Mouse (Mus musculus) intestine, embryonic 15.5 days (tissue): Measurements from ENCODE around the gene Tbk1. TPM values are rescaled to one million over a fixed set of nuclear protein-coding genes. Genes with fewer than 3 reads are reported as not detected.

Source experiments
- ATAC-seq: fragments of 200-750 bp; cut with Nextera tagmentation; 2 replicates; pipeline ENCODE4 v1.8.0; 2017; ENCODE audit warnings: moderate TSS enrichment, moderate library complexity
- H3K27ac ChIP-seq: fragments of 300-500 bp; sonication (generic); 2 replicates; pipeline ENCODE4 v1.5.1; 2015; ENCODE audit warnings: mild to moderate bottlenecking, inconsistent platforms
- H3K27me3 ChIP-seq: fragments of 300-500 bp; sonication (generic); replicated peaks from 2 replicates; pipeline ENCODE4 v1.6.1; 2015; ENCODE audit warnings: inconsistent platforms
- H3K36me3 ChIP-seq: fragments of 300-500 bp; sonication (generic); 2 replicates; pipeline ENCODE4 v1.6.1; 2015; ENCODE audit warnings: inconsistent platforms
- H3K4me1 ChIP-seq: fragments of 300-500 bp; sonication (generic); replicated peaks from 2 replicates; pipeline ENCODE4 v1.6.1; 2015; ENCODE audit warnings: inconsistent platforms
- H3K4me2 ChIP-seq: fragments of 300-500 bp; sonication (generic); replicated peaks from 2 replicates; pipeline ENCODE4 v1.6.1; 2015; ENCODE audit warnings: mild to moderate bottlenecking, inconsistent platforms
- H3K4me3 ChIP-seq: fragments of 300-500 bp; sonication (generic); replicated peaks from 2 replicates; pipeline ENCODE4 v1.5.1; 2015; ENCODE audit warnings: inconsistent platforms
- H3K9ac ChIP-seq: fragments of 300-500 bp; sonication (generic); 2 replicates; pipeline ENCODE4 v1.6.1; 2015; ENCODE audit warnings: inconsistent platforms
- H3K9me3 ChIP-seq: fragments of 300-500 bp; sonication (generic); 2 replicates; pipeline ENCODE4 v1.6.1; 2016; ENCODE audit warnings: inconsistent platforms
- WGBS: fragments of 180-500 bp; shearing (Covaris S2); methylation state at CpG from one replicate; pipeline ENCODE4 v1.1.7; 2015; 5-methylcytosine and 5-hydroxymethylcytosine counted together
- polyA plus RNA-seq: library from polyadenylated mRNA; unstranded; fragments of >200 nt; fragmentation: Nextera tagmentation; extraction: Ambion mirVana; gene quantifications from 2 replicates; pipeline ENCODE4 v1.2.1, GENCODE M21; 2015

Gene Tbk1
- polyA plus RNA-seq, 1 experiment from 2014 or later = 35.1 TPM

DNA sequence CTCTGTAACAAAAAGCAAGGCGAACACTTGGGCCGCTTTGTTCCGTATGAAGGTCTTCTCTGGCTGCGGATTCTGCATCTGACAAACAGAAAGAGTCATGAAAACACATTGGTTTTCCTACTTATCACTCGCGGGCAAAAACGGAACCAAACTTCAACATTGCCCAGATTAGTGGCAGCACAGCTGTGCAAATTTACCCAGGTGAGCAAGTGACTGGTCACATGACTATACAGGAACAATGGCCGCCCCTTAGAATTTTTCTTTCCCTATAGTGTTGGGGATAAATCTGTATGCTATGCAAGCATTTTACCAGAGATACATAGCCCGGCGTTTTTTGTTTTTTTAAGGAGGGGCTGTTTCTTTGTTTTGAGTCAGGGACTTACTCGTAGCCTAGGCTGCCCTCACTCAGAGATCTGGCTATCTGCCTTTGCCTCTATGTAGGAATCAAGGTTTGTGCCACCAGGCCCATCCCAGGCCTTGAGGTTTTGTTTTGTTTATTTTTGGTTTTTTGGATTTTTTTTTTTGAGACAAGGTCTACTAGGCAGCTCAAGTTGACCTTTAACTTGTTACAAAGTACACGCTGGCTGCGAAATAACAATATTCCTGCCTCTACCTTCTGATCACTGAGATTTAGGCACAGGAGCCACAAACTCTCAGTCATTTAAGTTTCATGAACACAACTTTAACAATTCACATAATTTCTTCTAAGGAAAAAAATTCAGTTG is 28.7 kb upstream of the Tbk1 start:
- H3K9me3 ChIP-seq = no peaks in the 10 kb centered on the region
- no peak overlapping the region for H3K27ac ChIP-seq
- ATAC-seq = no peak
- no peak overlapping the region for H3K4me2 ChIP-seq
- no peak overlapping the region for H3K9ac ChIP-seq
- H3K27me3 ChIP-seq = no peaks in the 10 kb centered on the region
- H3K4me3 ChIP-seq = no peak overlapping the region
- H3K4me1 ChIP-seq = no peaks in the 10 kb centered on the region
- peaks cover 54% of the 10 kb centered on the region for H3K36me3 ChIP-seq
- whole genome bisulfite sequencing = 84% methylated on average over 13 of the region's 13 CpGs

DNA sequence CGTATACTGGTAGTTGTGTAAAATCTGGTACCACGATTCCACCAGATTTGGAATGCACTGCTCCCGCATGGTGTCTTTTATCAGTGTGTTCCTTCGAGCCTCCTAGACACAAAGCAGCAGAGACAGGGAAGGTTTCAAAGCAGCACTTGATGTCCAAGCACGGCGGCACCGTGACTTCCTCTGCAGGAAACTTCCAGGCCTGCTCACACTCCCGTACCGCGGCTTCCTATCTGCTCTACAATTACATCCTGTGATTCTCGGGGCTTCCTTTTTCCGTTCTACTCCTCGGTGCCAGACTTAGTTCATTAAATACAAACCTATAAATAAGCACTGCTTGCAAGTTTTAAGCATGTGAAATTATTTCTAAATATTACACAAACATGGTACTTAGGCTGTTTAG is 27.0 kb upstream of the Tbk1 start:
- Histone ChIP-seq H3K36me3 (peaks cover 59% of the 10 kb centered on the region), H3K27me3 (no peaks in the 10 kb centered on the region), H3K9ac (no peak overlapping the region), H3K4me1 (no peaks in the 10 kb centered on the region), H3K9me3 (no peaks in the 10 kb centered on the region), H3K4me3 (no peak overlapping the region), H3K27ac (no peak overlapping the region), H3K4me2 (no peak overlapping the region)
- 76% methylated on average over 13 of the region's 13 CpGs for WGBS
- no peak for ATAC-seq

DNA sequence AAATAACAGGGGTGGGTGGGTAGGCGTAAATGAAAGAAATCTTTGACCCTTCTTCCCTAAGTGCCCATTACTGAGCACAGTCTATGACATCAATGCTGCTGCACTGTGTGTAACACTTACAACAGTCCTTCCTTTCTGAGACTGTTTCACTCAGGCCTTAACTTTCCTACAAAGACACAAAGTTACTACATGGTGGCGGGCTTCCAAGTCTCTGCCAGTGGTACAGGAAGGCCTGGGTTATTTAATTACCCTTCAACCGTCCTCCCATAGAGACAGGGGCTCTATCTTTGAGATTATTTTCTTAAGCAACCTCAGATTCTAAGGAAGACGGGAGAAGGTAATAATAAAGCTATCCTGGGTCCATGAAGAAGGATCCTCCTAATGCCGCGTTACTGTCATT is 25.9 kb upstream of the Tbk1 start:
- Histone ChIP-seq H3K9me3 (no peaks in the 10 kb centered on the region), H3K27ac (no peak overlapping the region), H3K9ac (no peak overlapping the region), H3K4me2 (no peak overlapping the region), H3K4me1 (no peaks in the 10 kb centered on the region), H3K4me3 (no peak overlapping the region), H3K36me3 (peaks cover 60% of the 10 kb centered on the region), H3K27me3 (no peaks in the 10 kb centered on the region)
- 86% methylated on average over 6 of the region's 6 CpGs for WGBS
- ATAC-seq = no peak

DNA sequence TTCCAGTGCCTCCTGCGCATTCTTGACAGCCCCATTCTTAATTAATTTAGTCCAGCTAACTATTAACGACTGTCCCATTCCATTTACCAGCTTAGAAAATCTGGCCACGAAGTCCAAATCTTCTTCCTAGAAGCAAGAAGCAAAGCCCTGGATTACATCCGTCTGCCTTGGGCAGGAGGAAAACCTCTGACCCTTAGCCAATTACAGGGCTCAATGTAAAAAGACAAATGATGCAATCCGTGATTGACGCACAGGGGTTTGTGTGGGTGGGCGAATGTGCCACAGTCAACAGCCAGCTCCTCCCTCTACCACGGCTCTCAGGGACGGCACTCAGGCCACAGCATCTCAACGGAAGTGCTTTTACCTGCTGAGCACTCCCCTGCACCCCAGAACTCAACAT is 25.0 kb upstream of the Tbk1 start:
- WGBS = 84% methylated on average over 10 of the region's 10 CpGs
- H3K36me3 ChIP-seq = peaks cover 60% of the 10 kb centered on the region
- ATAC-seq = no peak
- no peak overlapping the region for H3K27ac ChIP-seq
- no peaks in the 10 kb centered on the region for H3K4me1 ChIP-seq
- no peak overlapping the region for H3K4me2 ChIP-seq
- no peak overlapping the region for H3K4me3 ChIP-seq
- H3K9ac ChIP-seq = no peak overlapping the region
- H3K9me3 ChIP-seq = no peaks in the 10 kb centered on the region
- H3K27me3 ChIP-seq = no peaks in the 10 kb centered on the region

DNA sequence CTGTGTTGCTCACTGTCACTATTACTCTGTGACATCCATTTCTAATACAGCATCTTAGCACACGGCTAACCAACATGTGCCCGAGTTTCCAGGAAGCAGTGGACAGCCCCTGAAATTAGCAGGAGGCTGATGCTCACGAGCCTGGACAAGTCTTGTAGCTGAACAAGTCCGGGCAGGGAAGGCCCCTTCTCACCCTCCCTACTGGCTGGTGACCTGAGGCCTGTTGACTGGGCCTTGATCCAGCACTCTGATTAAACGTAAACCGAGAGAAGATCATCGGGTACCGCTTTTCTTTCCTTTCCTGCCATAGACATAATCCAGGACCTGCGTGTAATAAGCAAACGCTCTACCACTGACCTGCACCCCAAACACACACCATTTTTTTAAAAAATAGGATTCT is 21.6 kb upstream of the Tbk1 start:
- Histone ChIP-seq H3K36me3 (peaks cover 66% of the 10 kb centered on the region), H3K4me1 (no peaks in the 10 kb centered on the region), H3K9ac (no peak overlapping the region), H3K27ac (no peak overlapping the region), H3K4me3 (no peak overlapping the region), H3K27me3 (no peaks in the 10 kb centered on the region), H3K9me3 (no peaks in the 10 kb centered on the region), H3K4me2 (no peak overlapping the region)
- WGBS = 88% methylated on average over 10 of the region's 10 CpGs
- no peak for ATAC-seq

DNA sequence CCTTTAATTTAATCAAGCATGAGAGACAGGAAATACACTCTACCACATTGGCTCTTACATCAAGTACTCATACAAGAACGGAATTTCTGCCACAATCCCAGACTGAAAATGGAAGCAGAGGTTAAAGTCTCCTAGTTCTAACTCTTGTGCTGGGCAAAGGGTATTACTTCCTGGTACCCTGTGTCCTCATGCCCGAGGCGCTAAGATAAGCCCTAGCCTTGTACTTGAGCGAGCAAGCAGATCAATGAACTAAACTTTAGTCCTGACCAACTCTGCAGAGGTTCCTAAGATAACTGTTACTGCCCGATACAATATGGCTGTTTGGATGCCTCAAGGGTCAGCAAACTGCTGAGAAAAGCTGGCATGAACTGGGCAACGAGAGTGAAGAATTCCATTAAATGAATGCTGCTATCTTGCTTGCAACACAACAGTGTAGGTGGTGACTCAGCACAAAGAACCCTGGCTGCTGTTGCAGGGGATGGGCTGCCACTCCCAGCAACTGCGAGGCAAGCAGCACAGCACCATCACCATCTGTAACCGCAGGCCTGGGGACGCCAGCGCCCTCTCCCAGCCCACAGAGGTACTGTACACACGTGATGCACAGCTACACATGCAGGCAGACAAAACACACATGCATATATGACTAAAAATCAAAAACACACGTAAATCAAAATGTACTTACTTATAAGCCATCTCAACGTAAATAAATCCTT is 18.2 kb upstream of the Tbk1 start:
- no peaks in the 10 kb centered on the region for H3K9me3 ChIP-seq
- 87% methylated on average over 13 of the region's 13 CpGs for WGBS
- peak; percentile 79 for ATAC-seq
- H3K27ac ChIP-seq = no peak overlapping the region
- no peaks in the 10 kb centered on the region for H3K4me1 ChIP-seq
- H3K36me3 ChIP-seq = peaks cover 70% of the 10 kb centered on the region
- no peak overlapping the region for H3K9ac ChIP-seq
- no peak overlapping the region for H3K4me2 ChIP-seq
- no peaks in the 10 kb centered on the region for H3K27me3 ChIP-seq
- no peak overlapping the region for H3K4me3 ChIP-seq

DNA sequence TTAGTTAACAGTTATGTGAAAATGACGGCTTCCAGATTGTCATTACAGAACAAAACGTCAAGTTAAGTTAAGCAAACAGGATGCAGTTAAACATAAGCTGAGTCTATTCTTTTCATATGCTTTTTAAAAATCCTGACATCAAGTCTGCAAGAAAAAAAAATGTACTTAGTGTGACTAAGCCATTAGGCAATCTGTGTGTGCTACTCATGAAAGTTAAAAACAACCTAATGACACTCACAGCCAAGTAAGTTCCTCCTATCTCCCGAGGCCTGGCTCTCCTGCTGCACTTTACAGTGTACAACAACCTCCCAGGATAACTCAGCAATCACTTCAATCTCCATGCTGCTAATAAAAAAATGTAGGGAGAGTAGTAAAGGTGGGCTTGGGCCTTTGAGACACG is 17.0 kb upstream of the Tbk1 start:
- H3K4me2 ChIP-seq = no peak overlapping the region
- no peak for ATAC-seq
- H3K4me1 ChIP-seq = no peaks in the 10 kb centered on the region
- H3K27ac ChIP-seq = no peak overlapping the region
- no peak overlapping the region for H3K9ac ChIP-seq
- WGBS = 85% methylated on average over 4 of the region's 4 CpGs
- H3K9me3 ChIP-seq = no peaks in the 10 kb centered on the region
- H3K4me3 ChIP-seq = no peak overlapping the region
- H3K27me3 ChIP-seq = no peaks in the 10 kb centered on the region
- H3K36me3 ChIP-seq = peaks cover 75% of the 10 kb centered on the region

DNA sequence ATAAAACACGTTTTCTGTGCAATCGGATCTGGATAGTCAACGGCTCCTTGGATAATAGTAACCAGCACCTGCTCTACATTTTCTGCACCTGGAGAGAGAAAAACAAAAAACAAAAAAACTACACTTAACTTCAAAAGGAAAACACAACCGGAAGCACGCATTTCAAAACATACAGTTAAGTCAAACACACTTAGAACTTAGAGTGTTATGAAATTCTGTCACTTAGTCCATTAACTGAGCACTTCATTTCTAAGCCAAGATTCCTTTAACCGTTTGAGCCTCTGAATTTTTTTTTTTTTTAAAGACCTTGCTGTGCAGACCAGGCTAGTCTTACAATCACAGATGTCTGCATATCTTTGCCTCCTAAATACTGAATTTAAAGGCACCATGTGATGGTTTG is 14.7 kb upstream of the Tbk1 start:
- H3K27ac ChIP-seq = no peak overlapping the region
- H3K9me3 ChIP-seq = no peaks in the 10 kb centered on the region
- H3K4me2 ChIP-seq = no peak overlapping the region
- H3K4me3 ChIP-seq = no peak overlapping the region
- ATAC-seq = no peak
- peaks cover 69% of the 10 kb centered on the region for H3K36me3 ChIP-seq
- H3K9ac ChIP-seq = no peak overlapping the region
- 84% methylated on average over 6 of the region's 6 CpGs for whole genome bisulfite sequencing
- no peaks in the 10 kb centered on the region for H3K27me3 ChIP-seq
- H3K4me1 ChIP-seq = no peaks in the 10 kb centered on the region

DNA sequence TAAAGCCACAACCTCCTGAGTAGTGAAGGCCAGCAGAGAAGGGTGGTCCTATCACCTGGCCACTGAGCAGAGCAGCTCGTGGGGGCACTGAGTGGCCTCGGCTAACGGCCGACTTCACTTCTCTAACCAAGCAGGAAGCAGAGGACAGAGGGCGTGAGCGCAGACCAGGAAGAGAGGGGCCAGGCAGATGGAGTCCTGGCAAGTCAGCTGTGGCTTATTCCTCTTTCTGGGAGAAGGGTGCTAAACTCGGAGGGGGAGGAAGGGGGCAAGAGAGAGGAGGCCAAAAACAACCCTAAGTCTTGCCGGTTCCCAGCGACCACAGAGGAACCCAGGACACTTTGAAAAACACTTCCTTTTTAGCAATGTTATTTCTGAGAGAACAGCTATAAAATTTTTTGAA is 10.0 kb upstream of the Tbk1 start:
- no peak overlapping the region for H3K27ac ChIP-seq
- H3K9me3 ChIP-seq = no peaks in the 10 kb centered on the region
- H3K4me1 ChIP-seq = no peaks in the 10 kb centered on the region
- H3K27me3 ChIP-seq = no peaks in the 10 kb centered on the region
- H3K9ac ChIP-seq = no peak overlapping the region
- H3K4me3 ChIP-seq = no peak overlapping the region
- no peak overlapping the region for H3K4me2 ChIP-seq
- peaks cover 40% of the 10 kb centered on the region for H3K36me3 ChIP-seq
- WGBS = 80% methylated on average over 9 of the region's 9 CpGs
- ATAC-seq = no peak

DNA sequence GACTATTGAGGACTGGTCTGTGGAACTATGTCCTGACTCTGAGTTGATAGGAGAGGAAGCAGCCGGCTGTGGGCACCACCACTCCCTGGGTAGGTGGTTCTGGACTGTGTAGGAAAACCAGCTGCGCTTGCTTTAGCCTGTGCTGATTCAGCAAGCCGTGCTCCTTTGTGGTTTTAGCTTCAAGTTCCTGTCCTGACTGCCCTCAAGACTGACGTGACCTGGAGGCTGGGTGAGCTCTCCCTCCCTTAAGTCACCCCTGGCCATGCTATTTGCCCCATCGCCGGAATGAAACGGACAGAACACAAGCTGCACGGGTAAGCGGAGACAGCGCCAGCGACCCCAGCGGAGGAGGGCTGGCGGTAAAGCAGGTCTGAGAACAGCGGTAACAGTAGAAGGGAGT is 4.5 kb upstream of the Tbk1 start:
- Histone ChIP-seq H3K4me3 (no peak overlapping the region), H3K36me3 (peaks cover 5% of the 10 kb centered on the region), H3K27me3 (no peaks in the 10 kb centered on the region), H3K9me3 (no peaks in the 10 kb centered on the region), H3K4me2 (no peak overlapping the region), H3K27ac (no peak overlapping the region), H3K4me1 (no peaks in the 10 kb centered on the region), H3K9ac (no peak overlapping the region)
- ATAC-seq = no peak
- 86% methylated on average over 14 of the region's 14 CpGs for WGBS

DNA sequence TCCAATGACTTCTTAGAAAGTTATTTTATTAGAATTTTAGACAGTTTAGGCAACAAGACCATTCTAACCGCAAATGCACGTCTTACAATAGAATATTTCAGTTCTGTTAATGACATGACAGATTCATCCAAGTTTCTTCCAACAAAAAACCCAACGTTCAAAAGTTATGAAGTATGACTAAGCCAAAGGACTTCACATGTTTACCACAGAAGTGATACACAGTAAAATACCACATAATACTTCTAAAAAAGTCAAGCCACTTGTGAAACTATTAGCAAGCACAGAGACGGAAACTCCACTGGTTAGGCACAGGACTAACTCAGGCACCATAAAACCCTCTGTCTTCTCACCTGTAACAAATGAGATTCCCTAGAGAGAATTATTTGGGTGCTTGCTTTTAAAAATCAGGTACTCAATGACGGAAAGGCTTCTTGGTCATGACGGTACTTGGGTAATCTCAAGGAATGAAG is 819 bp upstream of the Tbk1 start:
- WGBS = 59% methylated on average over 6 of the region's 6 CpGs
- peak overlapping the region; percentile 94 for H3K4me3 ChIP-seq
- peaks cover 5% of the 10 kb centered on the region for H3K4me1 ChIP-seq
- ATAC-seq = no peak
- H3K4me2 ChIP-seq = peak overlapping the region; percentile 64
- H3K27me3 ChIP-seq = no peaks in the 10 kb centered on the region
- H3K36me3 ChIP-seq = peaks cover 10% of the 10 kb centered on the region
- H3K9me3 ChIP-seq = no peaks in the 10 kb centered on the region
- H3K27ac ChIP-seq = no peak overlapping the region
- peak overlapping the region; percentile 83; the same call in 1 of the 2 replicates for H3K9ac ChIP-seq

DNA sequence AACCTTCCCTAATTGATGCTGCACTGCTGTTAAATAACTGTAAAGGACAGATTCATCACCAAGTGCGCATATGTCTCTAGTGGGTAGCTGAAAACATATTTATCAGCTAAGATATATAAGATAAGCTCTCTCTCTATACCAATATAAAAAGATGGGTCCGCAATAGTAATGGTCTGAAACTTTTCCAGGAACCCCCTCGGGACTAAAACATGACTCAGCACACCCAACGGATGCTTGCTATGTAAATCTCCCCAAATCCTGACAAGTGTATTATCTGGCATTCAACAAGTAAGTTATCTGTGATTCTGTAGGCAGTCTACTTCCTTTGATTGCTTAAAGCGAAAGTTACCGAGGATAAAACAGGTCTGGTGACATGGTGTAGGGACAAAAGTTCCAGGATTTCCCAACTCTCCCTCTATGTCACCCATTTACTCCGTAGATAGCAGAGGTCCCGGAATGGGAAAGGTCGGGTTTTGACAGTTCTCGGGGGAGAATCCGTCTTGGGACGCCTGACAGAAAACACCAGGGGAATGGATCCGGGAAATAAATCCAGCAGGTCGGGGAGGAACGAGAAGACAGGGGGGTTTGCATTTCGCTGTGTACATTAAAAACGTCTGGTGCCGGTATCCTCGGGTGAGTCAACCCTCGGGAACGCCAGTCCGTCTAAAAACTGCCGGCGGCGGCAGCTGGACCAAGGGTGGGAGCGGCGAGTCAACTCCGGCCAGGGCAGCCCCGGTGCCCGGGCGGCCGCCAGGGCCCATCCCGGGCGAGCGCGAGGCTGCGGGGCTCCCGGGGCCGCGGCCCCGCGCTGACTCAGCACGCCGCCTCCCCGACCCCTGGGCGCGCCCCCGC is 570 bp downstream of the Tbk1 start:
- WGBS = 2% methylated on average over 45 of the region's 48 CpGs
- H3K36me3 ChIP-seq = peaks cover 19% of the 10 kb centered on the region

More for the DNA sequence above, 570 bp downstream of the Tbk1 start:
- H3K9me3 ChIP-seq = no peaks in the 10 kb centered on the region
- H3K27ac ChIP-seq = peak overlapping the region; percentile 73
- H3K27me3 ChIP-seq = no peaks in the 10 kb centered on the region
- peak overlapping the region; percentile 83 for H3K9ac ChIP-seq
- peak; percentile 82 for ATAC-seq
- peak overlapping the region; percentile 64 for H3K4me2 ChIP-seq
- H3K4me3 ChIP-seq = peak overlapping the region; percentile 94
- H3K4me1 ChIP-seq = peaks cover 5% of the 10 kb centered on the region
